Mouse (Mus musculus) retina, postnatal 1 day (tissue): Measurements from ENCODE around the gene Rbms1.

ENCODE experiments used
- DNase-seq: peaks from one replicate; pipeline ENCODE4 v3.0.0-alpha.2; 2012

Gene Rbms1

DNA sequence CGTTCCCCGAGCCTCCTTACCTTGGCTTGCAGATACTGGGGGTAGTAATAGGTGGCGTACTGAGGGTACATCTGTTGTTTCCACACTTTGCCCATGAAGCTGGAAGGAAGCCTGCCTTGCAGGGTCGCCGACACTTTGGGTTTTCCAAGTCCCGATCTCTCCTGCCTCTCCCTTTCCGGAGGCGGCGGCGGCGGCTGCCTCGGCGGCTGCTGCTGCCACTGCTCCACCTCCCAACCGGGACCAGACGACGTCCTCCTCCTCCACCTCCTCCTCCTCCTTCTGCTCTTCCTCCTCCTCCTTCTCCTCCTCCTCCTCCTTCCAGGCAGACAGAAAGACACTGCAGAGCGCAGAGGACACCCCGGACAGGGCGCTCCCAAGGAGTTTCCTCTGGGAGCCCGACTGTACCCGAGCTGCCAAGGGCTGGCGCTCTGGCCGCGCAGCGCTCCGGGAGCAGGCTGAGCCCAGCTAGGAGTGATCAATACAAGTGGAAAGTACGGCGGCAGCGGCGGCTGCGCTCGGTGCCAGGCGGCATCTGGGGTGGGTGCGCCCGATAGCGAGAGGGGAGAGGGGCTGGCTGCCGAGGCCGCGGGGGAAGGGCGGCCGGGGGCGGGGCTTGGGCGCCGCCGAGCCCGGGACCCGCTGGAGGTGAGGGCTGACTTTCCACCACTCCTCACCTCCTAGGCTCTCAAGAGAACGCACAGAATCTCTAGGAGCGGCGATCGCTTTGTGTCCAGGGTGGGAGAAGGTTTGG lies at the start of gene Rbms1:
TSS of gene Rbms1 (minus strand) at position 522 of the 751 bp plus-strand sequence.
- peak; percentile 68 for DNase-seq

DNA sequence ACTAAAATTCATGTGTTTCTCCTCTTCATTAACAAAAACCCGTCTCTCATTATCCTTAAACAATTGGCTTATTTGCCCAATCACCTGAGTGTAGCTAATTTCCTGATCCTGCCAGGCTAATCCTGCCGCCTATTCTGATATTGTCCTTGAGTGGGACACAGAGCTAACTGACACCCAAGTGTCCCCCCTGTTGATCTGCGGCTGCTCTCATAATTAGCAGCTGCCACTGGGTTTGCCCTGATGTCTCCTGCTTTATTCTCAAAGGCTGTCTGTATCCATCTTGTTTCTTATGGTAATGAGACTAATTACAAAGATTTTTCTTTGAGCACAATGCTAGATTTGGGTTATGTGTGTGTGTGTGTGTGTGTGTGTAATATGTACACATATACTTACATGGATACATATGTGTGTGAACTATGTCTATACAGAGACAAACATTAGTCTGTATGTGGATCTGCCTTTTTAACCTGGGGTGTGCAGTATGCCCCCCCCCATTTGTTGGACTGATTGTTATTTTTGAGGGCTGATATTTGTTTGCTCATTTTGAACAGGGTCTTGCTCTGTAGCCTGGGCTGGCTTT lies 49.3 kb upstream of the Rbms1 start:
- DNase-seq = peak; percentile 87

DNA sequence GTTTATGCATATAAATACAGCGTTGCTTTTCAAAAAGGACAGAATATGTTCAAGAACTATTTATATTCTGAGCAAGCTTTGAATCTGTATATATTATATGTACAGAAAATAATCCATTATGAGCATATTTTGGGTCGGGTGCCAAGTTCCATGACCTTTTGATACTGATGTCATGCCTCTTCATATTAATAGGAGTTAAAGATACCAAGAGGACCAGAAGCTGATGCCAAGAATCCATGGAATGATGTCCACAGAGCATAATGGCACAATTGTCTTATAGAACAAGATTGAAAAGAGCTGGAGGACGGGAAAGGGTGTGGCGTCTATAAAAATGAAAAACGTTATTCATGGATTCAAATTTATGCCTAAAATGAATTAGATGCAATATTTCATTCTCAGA lies 23.3 kb upstream of the Rbms1 start:
- no peak for DNase-seq

DNA sequence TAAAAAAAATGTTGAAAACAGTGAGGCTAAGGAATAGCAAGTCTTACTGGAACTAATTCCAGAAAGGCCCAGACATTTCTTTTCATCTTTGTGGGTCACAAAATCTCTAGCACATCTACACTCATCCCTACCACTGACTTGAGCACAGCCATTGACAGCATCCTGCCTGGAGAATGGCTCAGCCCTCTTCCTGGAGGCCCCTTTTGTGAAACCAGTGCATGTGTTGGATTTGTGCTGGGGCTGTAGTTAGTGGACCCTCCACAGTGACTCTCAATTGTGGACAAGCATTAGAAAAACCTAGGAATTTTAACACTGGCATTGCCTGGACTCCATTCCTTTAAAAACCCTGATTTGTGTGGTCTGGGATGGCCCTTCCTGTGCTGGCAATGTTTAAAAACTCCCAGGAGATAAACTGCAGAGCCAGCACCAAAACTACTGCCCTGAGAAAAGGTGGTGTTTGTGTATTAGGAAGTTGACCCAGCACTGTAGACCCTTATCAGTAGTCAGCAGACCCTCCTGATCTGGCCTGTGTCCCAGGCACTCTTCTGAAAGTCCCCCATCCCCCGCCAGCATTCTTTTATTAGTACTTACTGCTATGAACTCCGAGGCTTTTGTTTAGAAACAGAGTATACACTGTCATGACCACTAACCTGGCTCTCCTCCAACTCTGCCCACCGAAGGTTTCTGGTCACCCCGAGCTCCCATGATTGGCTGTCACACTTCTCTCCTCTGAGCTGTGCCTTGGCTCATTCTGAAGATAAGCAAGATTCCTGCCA lies 15.7 kb upstream of the Rbms1 start:
- DNase-seq = peak; percentile 49

DNA sequence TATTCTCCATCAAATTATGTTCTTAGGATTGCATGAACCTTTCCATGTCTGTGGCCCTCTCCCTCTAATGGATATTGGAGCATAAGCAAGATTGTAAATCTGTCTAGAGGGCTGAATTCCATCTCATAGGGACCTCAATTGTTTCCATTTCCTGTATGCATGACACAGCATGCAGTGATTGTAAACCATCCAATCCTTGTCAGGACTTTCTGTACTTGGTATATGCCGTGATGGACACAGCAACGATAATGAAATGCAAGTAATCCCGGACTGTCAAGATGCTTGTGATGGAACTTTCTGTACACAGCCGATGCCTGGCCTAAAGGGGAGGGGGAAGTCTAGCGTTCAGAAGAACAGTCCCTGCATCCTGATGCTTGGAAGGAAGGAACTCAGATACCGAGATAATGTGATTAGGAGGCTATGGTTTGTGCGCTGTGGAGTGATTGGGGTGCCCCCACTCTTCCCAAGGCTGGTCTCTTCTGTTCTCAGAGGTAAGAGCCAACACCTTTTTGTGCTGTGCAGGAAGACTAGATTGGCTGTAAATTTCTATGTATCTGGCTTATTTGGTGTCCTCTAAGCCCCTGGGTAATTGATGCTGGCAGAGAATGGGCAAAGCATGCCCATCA lies 9.3 kb upstream of the Rbms1 start:
- DNase-seq = no peak

DNA sequence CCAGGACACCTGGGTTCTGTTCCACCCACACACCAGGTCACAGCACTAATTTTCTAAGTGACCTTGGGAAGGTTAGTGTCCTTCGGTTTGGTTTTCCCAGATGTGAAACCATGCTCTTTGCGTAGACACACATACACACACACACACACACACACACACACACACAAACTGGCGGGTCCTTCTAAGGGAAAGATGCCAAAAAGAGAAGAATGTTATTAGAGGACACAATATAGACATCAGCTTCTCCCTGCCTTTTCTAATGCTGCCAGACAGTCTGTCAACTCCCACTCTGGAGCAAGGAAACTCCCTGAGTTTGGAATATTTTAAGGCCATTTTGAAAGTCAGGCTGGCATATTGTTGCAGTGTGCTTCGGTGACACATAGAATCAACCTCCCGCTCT lies 624 bp upstream of the Rbms1 start:
- DNase-seq = peak; percentile 51

DNA sequence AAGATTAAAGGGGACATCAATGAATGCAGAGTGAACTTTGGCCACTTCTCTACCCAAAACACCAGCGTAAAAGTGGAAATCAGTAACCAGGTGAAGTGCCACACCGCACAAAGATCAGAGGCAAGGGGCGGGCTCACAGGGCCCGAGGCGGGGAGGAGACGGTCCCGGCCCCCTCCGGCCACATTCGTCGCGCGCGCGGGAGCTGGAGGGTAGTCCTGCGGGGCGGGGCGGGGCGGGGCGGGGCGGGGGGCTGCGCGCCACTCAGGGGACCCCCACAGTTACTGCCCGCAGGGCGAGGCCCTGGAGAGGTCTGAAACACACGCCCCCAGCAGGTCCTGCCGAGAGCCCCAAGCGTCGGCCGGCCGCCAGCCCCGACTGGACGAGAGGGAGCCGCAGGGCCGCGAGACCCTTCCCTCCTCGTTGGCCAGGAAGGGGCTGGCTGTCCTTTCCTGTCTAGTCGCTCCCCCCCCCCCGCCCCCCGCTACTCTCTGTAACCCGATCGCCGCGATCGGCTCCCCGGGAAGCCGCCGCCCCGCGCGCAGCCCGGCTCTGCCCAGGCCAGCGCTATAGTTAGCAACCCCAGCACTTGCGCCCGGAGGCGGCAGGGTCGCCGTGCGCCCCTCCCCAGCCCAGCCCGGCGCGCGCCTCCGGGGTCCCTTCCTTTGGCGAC lies 856 bp downstream of the Rbms1 start:
- no peak for DNase-seq

DNA sequence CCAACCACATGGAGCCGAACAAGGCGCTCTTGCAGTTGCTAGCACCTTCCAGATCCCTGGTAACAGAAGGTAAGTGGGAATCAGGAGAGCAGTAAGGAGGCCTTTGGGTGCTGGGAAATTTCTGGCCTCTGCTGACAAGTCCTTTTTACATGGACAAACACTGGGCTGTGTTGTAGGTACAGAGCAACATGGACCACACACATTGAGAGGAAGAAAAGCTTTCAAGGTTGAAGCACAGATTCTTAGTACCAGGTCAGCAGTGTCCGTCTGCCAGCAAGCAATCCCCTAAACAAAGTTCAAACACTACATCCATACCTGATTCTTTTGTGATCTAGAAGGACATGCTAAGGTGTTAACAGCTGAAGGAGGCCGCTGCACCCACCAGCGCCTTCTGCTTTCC lies 1.7 kb downstream of the Rbms1 start:
- peak; percentile 10 for DNase-seq

DNA sequence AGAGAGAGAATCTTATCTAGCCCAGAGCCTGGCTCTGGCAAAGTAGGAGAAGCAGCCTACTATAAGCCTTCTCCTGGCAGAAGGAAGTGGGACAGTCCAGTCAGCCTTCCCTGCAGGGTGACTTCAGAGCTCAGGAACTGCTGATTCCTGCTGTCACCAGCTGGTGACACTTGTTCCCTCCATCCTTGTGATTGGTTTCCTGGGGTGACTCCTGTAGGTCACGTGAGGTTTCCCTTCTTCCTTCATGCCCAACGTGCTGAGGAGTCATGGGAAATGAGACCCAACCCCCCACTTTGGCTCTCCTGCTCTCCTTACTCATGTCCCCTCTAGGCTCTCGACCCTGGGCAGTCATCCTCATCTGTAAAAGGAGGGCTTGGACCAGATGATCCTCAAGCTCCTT lies 14.8 kb downstream of the Rbms1 start:
- no peak for DNase-seq

DNA sequence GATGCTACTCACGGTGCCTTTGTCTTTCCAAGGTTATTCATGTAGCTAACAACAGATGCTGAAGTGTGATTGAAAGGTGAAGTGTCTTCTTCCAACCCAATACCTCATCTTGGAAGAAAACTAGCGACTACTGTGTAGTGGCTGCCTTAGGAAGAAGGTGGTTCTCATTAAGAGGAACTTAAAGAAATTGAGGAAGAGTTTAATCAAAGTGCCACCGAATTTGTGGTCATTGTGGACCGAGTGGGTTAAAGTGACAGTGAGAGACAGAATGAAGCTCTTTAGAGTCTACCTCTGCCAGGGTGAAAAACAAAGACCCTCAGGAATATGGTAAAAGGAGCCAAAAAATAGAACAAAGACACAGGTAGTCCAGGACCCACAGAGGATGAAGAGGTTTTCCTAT lies 15.2 kb downstream of the Rbms1 start:
- no peak for DNase-seq

DNA sequence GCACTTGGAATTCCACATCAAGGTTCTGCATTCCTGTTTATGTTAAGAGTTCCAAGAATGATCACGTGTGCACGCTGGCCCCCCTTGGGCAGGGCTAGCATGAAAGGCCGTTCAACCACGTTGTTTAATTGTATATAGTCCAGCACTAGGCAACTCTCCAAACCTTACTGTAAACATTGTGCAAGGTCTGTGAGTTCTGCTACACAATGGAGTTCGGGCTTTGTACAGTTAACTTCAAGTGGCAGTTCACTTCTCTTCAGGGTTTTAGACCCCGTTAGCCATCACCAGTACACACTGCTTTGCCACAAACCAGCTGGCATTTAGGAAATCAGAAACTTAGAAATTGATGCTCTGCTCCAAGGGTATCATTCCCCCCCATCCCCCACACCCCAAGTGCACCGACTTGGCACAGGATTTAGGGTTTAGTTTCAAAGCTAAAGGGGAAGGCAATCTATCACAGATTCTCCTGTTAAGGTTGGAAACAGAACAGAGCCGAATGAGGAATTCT lies 22.5 kb downstream of the Rbms1 start:
- no peak for DNase-seq

DNA sequence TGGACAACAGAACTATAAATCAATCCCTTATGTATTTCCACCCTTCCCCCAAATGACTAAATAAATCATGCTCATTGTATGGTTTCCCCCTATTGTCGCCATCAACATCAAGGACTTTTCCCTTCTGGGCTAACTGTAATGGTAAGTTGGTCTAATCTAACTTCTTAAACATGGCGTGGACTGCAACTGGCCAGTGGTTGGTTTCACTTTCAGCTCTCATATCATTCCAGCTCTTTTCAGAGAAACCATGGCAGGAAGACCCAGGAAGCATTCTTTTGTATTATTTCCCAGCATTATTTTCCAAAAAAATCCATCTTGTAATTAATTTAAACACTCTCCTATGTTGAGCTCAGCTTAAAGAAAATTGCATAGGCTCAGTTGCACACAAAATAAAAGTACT lies 23.0 kb downstream of the Rbms1 start:
- DNase-seq = no peak

DNA sequence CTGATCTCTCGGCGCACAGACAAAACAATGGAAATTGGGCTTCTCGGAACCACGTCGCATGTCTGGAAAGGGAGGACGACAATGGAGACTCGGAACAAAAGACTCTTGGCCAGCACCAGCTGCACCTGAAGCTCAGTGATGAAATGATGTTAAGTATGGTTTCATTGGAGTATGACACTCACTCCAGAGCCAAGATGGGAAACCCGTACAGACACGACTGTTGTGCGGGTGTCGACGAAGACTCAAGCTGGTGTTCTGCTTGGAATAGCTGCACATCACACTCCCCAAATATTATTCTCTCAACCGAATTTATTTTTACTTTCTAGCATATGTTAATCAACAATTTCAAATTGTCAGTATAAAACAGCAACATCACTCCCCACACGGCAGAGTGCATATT lies 26.1 kb downstream of the Rbms1 start:
- no peak for DNase-seq

DNA sequence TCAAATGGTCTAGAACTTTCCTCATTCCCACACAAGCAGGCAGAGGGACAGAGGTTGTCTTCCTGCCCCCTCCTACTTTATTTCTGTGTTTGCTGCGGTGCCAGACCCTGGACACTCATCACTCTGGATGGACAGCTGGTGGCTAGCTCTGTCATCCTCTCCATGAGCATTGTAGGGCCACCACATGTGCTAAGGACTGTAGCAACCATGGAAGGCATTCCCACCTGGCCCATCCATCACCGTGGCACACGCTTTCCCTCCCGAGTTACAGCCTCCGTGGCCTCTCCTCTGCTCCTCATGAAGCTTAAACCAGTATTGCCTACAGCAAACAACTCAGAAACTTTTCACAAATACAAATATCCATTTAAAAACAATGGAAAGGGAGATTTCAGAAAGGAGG lies 34.0 kb downstream of the Rbms1 start:
- DNase-seq = no peak

DNA sequence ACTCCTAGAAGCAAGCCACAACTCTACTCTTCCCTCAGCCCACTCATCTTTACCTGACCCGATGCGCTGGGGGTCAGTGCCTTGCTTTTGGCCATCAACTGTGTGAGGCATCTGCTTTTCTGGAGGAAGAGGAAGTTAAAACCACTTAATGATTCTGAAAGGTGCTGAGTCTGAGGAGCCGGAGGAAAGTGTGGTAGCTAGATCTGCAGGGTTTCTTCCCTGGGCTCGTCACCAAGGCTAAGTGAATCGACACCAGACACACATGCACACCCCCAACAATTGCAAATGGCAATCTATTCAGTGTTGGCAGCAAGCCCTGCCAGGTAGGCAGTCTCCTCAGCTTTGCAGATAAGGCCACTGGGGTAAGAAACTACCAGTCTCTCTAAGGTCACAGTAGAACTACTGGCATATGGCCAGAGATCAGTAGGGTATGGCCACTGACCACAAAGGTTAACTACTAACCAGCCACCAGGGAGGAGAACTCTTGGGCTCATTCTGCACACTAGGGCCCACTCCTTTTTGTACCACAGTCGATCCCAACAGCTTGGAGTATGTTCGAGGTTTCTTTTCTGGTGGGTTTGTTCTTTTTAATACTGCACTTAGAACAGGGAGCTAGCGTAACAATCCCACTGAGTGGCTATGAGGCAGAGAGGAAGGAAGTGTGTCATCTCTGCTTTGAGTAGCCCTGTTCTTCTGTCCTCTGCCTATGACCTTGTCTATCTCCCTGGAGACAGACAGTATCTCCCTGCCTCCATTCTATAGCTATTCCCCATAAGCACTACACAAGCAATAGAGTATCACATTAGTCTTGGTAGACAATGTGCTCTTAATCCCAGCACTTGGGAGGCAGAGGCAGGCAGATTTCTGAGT lies 34.9 kb downstream of the Rbms1 start:
- no peak for DNase-seq

DNA sequence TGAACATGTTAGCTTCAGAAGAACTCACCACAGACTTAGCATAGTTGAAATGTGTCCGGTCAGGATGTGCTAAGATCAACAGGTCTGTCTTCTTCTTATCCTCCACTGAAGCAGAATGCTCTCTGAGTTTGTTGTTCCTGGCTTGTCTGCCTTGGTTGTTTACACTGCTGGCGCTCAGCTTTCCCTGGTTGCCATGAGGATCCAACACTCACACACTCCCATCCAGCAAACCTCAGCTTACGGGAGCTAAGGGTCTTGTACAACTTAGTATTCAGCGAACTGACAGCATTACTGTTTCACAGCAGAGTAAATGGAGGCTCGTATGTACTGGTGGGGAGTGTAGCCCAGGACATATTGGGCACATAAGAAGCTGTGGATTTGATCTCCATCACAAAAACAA lies 37.9 kb downstream of the Rbms1 start:
- DNase-seq = no peak

DNA sequence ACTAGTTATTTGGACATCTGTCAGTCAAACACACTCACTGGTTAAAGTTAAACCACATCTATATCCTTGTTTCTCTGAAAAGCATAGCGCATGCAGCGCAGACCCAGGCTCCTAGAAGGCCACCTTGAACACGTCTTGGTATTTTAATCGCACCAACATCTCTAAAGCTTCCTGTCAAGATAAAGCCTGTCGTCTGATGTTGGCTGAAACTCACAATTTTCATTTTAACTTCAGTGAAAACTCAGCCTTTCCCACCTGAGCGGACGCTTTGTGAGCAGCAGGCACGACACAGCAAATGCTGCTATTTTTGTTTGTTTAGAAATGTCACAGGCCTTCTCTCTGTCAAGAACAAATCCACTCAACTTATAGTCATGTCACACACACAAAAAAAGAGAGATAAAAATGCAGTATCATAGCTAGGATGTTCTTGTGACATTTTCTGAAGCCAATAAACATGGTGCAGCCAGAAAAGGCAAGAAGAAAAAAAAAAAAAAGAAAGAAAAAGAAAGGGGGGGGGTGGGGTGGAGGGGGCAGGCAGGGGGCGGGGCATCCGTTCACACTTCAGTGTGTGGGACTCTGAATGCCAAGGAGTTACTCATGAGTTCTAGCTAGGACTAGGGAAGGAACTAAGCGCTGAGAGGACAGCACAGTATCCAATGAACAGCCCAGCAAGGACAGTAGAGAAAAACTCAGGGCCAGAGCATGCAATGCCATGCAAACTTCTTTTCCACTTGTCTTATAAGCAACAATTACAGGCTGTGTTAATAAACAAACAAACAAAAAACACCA lies 39.0 kb downstream of the Rbms1 start:
- no peak for DNase-seq

DNA sequence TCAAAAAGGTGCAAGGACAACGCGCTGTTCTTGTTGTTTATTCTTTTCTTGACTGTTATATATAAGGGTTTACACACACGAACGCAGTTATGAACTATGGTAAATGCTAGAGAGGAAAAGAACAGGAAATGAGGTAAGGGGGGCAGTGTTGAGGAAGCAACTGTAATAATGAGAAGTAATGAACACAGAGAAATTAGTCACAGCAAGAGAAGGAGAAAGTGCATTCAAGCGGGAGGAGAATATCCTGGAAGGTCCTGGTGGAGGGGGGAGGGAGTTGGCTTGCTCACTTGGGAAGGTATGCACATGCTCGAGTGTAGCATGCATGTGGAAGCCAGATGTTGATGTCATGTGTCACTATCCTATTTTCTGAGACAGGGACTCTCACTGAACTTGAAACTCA lies 39.9 kb downstream of the Rbms1 start:
- DNase-seq = no peak

DNA sequence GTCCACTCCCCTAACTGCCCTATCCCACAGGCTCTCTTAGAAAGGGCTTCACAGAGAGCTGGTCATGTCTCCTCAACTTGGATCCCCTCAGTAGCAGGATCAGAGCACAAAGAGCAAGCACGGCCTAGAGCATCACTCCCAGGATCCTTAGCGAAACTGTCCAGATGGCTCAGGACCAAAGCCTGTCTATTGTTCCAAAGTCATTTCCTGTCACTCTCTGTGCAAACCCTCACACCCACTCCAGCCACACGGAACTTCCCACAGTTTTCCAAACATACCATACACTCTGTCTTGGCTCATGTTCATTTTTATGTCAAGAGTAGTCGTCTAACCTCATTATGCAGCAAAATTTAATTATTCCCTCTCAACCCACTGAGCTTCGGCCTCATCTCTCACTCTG lies 40.6 kb downstream of the Rbms1 start:
- DNase-seq = peak; percentile 46

DNA sequence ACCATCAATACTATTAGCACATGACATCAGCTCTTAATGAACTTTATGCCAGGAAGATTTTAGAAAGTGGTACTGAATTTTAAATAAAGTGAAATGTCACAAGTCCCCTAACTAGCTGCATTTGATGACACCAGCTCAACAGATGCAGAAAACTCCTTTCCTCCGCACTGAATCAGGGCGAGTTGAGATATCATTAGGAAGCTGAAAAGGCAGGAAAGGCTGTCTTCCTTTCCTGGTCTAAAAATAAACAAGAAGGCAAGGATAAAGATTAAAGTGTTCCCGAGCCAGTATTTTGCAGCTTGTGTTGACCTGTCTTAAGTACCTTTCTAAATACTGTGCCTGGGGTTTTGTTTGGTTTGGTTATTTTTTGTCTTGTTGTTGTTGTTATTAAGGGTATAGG lies 42.9 kb downstream of the Rbms1 start:
- DNase-seq = no peak

DNA sequence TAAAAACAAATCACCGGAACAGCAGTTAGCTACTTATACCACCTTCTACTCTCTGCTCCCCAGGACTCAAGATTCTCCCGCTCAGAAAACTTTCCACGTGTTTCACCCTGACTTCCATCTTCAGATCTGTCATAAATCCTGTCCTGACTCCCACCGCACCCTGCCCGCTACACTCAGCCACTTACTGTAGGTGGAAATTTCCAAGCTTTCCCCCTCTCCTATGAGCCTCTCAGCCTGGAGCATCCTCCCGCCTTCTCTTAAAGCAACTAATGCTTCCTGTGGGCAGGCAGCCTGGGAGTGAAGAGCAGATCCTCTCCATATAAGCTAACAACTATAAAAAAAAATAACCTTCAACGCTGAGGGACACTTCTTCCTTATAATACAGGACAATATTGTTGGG lies 44.6 kb downstream of the Rbms1 start:
- DNase-seq = no peak
